Mouse (Mus musculus): ENCODE measurements around the gene Olfr1500. TPM values are rescaled to one million over a fixed set of nuclear protein-coding genes. Genes with fewer than 3 reads are reported as not detected.
"Not testable (repeated sequence)": the region's sequence is repeated elsewhere in the genome, so short reads cannot be mapped to it uniquely, and the experiment has no call there.

Gene Olfr1500
- not detected in 2 replicates for polyA plus RNA-seq (2015; fragmentation: Nextera tagmentation; extraction: Ambion mirVana)

- H3K9ac ChIP-seq = no peak within 1 kb of the TSS
- H3K4me2 ChIP-seq = no peak within 1 kb of the TSS
- H3K4me3 ChIP-seq = no peak within 1 kb of the TSS
- ATAC-seq (ENCODE audit: borderline replicate concordance, extremely low read depth, low FRiP score, low TSS enrichment) = no peak
- no peak within 1 kb of the TSS for H3K27ac ChIP-seq
- H3K36me3 ChIP-seq = no peaks in the 10 kb centered on the region
- no peaks in the 10 kb centered on the region for H3K9me3 ChIP-seq
- no peaks in the 10 kb centered on the region for H3K4me1 ChIP-seq
- H3K27me3 ChIP-seq = no peaks in the 10 kb centered on the region
Measured at GRCm38 (mm10) chr19:13830388-13830787, at the start of gene Olfr1500. TSS of gene Olfr1500 (minus strand) at chr19:13830488.

- no peaks in the 10 kb centered on the region for H3K27me3 ChIP-seq
- no peak within 1 kb of the TSS for H3K9ac ChIP-seq
- H3K27ac ChIP-seq = no peak within 1 kb of the TSS
- H3K4me3 ChIP-seq = no peak within 1 kb of the TSS
- 88% methylated on average over 1 of the region's 1 CpGs for whole genome bisulfite sequencing
- H3K4me2 ChIP-seq = no peak within 1 kb of the TSS
- no peak for ATAC-seq (ENCODE audit: borderline replicate concordance, extremely low read depth, low FRiP score, low TSS enrichment)
- H3K36me3 ChIP-seq = no peaks in the 10 kb centered on the region
- no peaks in the 10 kb centered on the region for H3K9me3 ChIP-seq
- no peaks in the 10 kb centered on the region for H3K4me1 ChIP-seq
Measured at GRCm38 (mm10) chr19:13861495-13861894, 31.2 kb upstream of the Olfr1500 start, which contains the start of gene Olfr1502. TSS of gene Olfr1502 (plus strand) at chr19:13861795.

GRCm38 (mm10) chr19:13850592-13850991, 20.3 kb upstream of the Olfr1500 start, which contains the start of gene Olfr1501:
TSS of gene Olfr1501 (minus strand) at chr19:13850692.
- H3K4me2 ChIP-seq; H3K9ac ChIP-seq; ATAC-seq (ENCODE audit: borderline replicate concordance, extremely low read depth, low FRiP score, low TSS enrichment); H3K27me3 ChIP-seq; H3K36me3 ChIP-seq; H3K27ac ChIP-seq; H3K9me3 ChIP-seq; H3K4me1 ChIP-seq; H3K4me3 ChIP-seq: not testable (repeated sequence)

- Histone ChIP-seq H3K27ac (no peak overlapping the region), H3K9ac (no peak overlapping the region), H3K4me3 (no peak overlapping the region), H3K9me3 (no peaks in the 10 kb centered on the region), H3K4me1 (no peaks in the 10 kb centered on the region), H3K36me3 (no peaks in the 10 kb centered on the region), H3K4me2 (no peak overlapping the region), H3K27me3 (no peaks in the 10 kb centered on the region)
- ATAC-seq (ENCODE audit: borderline replicate concordance, extremely low read depth, low FRiP score, low TSS enrichment) = no peak
- WGBS = 80% methylated on average over 3 of the region's 3 CpGs
Measured at GRCm38 (mm10) chr19:13828447-13828846, 1.8 kb downstream of the Olfr1500 start.

- 47% methylated on average over 5 of the region's 5 CpGs for WGBS
- H3K9ac ChIP-seq = no peak overlapping the region
Measured at GRCm38 (mm10) chr19:13820847-13821246, 9.4 kb downstream of the Olfr1500 start.

GRCm38 (mm10) chr19:13819347-13819746, 10.9 kb downstream of the Olfr1500 start, which contains the start of gene Olfr1499:
TSS of gene Olfr1499 (minus strand) at chr19:13819447.
- Histone ChIP-seq H3K4me1 (no peaks in the 10 kb centered on the region), H3K36me3 (no peaks in the 10 kb centered on the region), H3K4me2 (no peak within 1 kb of the TSS), H3K27me3 (no peaks in the 10 kb centered on the region), H3K27ac (no peak within 1 kb of the TSS), H3K4me3 (no peak within 1 kb of the TSS), H3K9me3 (no peaks in the 10 kb centered on the region), H3K9ac (no peak within 1 kb of the TSS)
- no peak for ATAC-seq (ENCODE audit: borderline replicate concordance, extremely low read depth, low FRiP score, low TSS enrichment)

More at GRCm38 (mm10) chr19:13820847-13821246, 9.4 kb downstream of the Olfr1500 start:
- Histone ChIP-seq H3K4me1 (no peaks in the 10 kb centered on the region), H3K36me3 (no peaks in the 10 kb centered on the region), H3K9me3 (no peaks in the 10 kb centered on the region), H3K4me2 (no peak overlapping the region), H3K27me3 (no peaks in the 10 kb centered on the region), H3K27ac (no peak overlapping the region), H3K4me3 (no peak overlapping the region)
- ATAC-seq (ENCODE audit: borderline replicate concordance, extremely low read depth, low FRiP score, low TSS enrichment) = no peak

GRCm38 (mm10) chr19:13818827-13819226, 11.5 kb downstream of the Olfr1500 start:
- no peak for ATAC-seq (ENCODE audit: borderline replicate concordance, extremely low read depth, low FRiP score, low TSS enrichment)
- H3K4me2 ChIP-seq = no peak overlapping the region
- no peak overlapping the region for H3K9ac ChIP-seq
- H3K4me1 ChIP-seq = no peaks in the 10 kb centered on the region
- no peak overlapping the region for H3K27ac ChIP-seq
- WGBS = 36% methylated on average over 5 of the region's 5 CpGs
- H3K9me3 ChIP-seq = no peaks in the 10 kb centered on the region
- H3K27me3 ChIP-seq = no peaks in the 10 kb centered on the region
- no peaks in the 10 kb centered on the region for H3K36me3 ChIP-seq
- H3K4me3 ChIP-seq = no peak overlapping the region

- Histone ChIP-seq H3K4me2 (no peak overlapping the region), H3K4me3 (no peak overlapping the region), H3K4me1 (no peaks in the 10 kb centered on the region), H3K27me3 (no peaks in the 10 kb centered on the region), H3K27ac (no peak overlapping the region), H3K9ac (no peak overlapping the region), H3K9me3 (no peaks in the 10 kb centered on the region), H3K36me3 (no peaks in the 10 kb centered on the region)
- 50% methylated on average over 2 of the region's 2 CpGs for WGBS
- no peak for ATAC-seq (ENCODE audit: borderline replicate concordance, extremely low read depth, low FRiP score, low TSS enrichment)
Measured at GRCm38 (mm10) chr19:13812823-13813222, 17.5 kb downstream of the Olfr1500 start.

- WGBS = 53% methylated on average over 1 of the region's 1 CpGs
- H3K9ac ChIP-seq; H3K4me2 ChIP-seq; H3K27me3 ChIP-seq; H3K36me3 ChIP-seq; H3K4me1 ChIP-seq; H3K9me3 ChIP-seq; H3K4me3 ChIP-seq; H3K27ac ChIP-seq; ATAC-seq (ENCODE audit: borderline replicate concordance, extremely low read depth, low FRiP score, low TSS enrichment): not testable (repeated sequence)
Measured at GRCm38 (mm10) chr19:13805486-13805885, 24.8 kb downstream of the Olfr1500 start.

- no peak for ATAC-seq (ENCODE audit: borderline replicate concordance, extremely low read depth, low FRiP score, low TSS enrichment)
- Histone ChIP-seq H3K4me1 (no peaks in the 10 kb centered on the region), H3K27ac (no peak within 1 kb of the TSS), H3K27me3 (no peaks in the 10 kb centered on the region), H3K4me2 (no peak within 1 kb of the TSS), H3K9me3 (no peaks in the 10 kb centered on the region), H3K9ac (no peak within 1 kb of the TSS), H3K4me3 (no peak within 1 kb of the TSS), H3K36me3 (no peaks in the 10 kb centered on the region)
Measured at GRCm38 (mm10) chr19:13798102-13798501, 32.2 kb downstream of the Olfr1500 start, which contains the start of gene Olfr1497. TSS of gene Olfr1497 (minus strand) at chr19:13798202.

- WGBS = 77% methylated on average over 1 of the region's 1 CpGs
- Histone ChIP-seq H3K27ac (no peak within 1 kb of the TSS), H3K9ac (no peak within 1 kb of the TSS), H3K36me3 (no peaks in the 10 kb centered on the region), H3K4me2 (no peak within 1 kb of the TSS), H3K27me3 (no peaks in the 10 kb centered on the region), H3K4me3 (no peak within 1 kb of the TSS), H3K4me1 (no peaks in the 10 kb centered on the region), H3K9me3 (no peaks in the 10 kb centered on the region)
- no peak for ATAC-seq (ENCODE audit: borderline replicate concordance, extremely low read depth, low FRiP score, low TSS enrichment)
Measured at GRCm38 (mm10) chr19:13777578-13777977, 52.7 kb downstream of the Olfr1500 start, which contains the start of gene Olfr1496. TSS of gene Olfr1496 (plus strand) at chr19:13777878.
